Mouse (Mus musculus) E14TG2a.4 (cell line): ENCODE measurements around the gene Zpbp2.

Experiments used
- H3K27me3 ChIP-seq: 2 replicates; pipeline ENCODE4 v1.6.1; 2014; ENCODE audit warnings: low read length, control low read depth; ENCODE audit not compliant: insufficient read depth
- H3K36me3 ChIP-seq: 2 replicates; pipeline ENCODE4 v1.6.1; 2014; ENCODE audit warnings: low read length, control low read depth; ENCODE audit not compliant: insufficient read depth
- H3K4me1 ChIP-seq: replicated peaks from 2 replicates; pipeline ENCODE4 v1.6.1; 2014; ENCODE audit warnings: low read depth, low read length, control low read depth
- H3K4me3 ChIP-seq: replicated peaks from 2 replicates; pipeline ENCODE4 v1.5.1; 2014; ENCODE audit warnings: mild to moderate bottlenecking, low read length
- H3K9me3 ChIP-seq: 2 replicates; pipeline ENCODE4 v1.6.1; 2014; ENCODE audit warnings: low read length, control low read depth
- CTCF ChIP-seq: conservative IDR thresholded peaks from 2 replicates; pipeline ENCODE4 v1.5.1; 2014; ENCODE audit warnings: low read length
- NANOG ChIP-seq: IDR thresholded peaks from 2 replicates; pipeline ENCODE4 v1.6.1; 2014; ENCODE audit warnings: borderline replicate concordance, low read length, mixed read lengths
- POU5F1 ChIP-seq: IDR thresholded peaks from 2 replicates; pipeline ENCODE4 v1.6.1; 2014; ENCODE audit warnings: low read length, borderline replicate concordance

Zpbp2 gene

GRCm38 (mm10) chr11:98526824-98527461 is 24.0 kb upstream of the Zpbp2 start:
- peaks cover 8% of the 10 kb centered on the region for H3K27me3 ChIP-seq
- no peak overlapping the region for H3K4me3 ChIP-seq
- peaks cover 8% of the 10 kb centered on the region for H3K4me1 ChIP-seq
- TF ChIP-seq POU5F1 (no peak), NANOG (no peak), CTCF (no peak)
- H3K36me3 ChIP-seq, result no peaks in the 10 kb centered on the region
- H3K9me3 ChIP-seq, result no peaks in the 10 kb centered on the region

- Histone ChIP-seq H3K9me3 (peaks cover 10% of the 10 kb centered on the region), H3K27me3 (peaks cover 14% of the 10 kb centered on the region), H3K4me1 (no peaks in the 10 kb centered on the region), H3K4me3 (no peak overlapping the region), H3K36me3 (no peaks in the 10 kb centered on the region)
- TF ChIP-seq CTCF, result no peak
- no peak for TF ChIP-seq POU5F1
- no peak for TF ChIP-seq NANOG
Measured at GRCm38 (mm10) chr11:98537480-98538034, 13.3 kb upstream of the Zpbp2 start.

- TF ChIP-seq POU5F1 (no peak), NANOG (no peak), CTCF (peak; percentile 85)
- H3K4me3 ChIP-seq, result no peak overlapping the region
- peaks cover 34% of the 10 kb centered on the region for H3K27me3 ChIP-seq
- peaks cover 10% of the 10 kb centered on the region for H3K9me3 ChIP-seq
- H3K36me3 ChIP-seq, result no peaks in the 10 kb centered on the region
- H3K4me1 ChIP-seq, result no peaks in the 10 kb centered on the region
Measured at GRCm38 (mm10) chr11:98540319-98540718, 10.6 kb upstream of the Zpbp2 start.

- H3K4me3 ChIP-seq, result no peak overlapping the region
- TF ChIP-seq POU5F1, result no peak
- no peak for TF ChIP-seq CTCF
- no peak for TF ChIP-seq NANOG
- H3K9me3 ChIP-seq, result peaks cover 10% of the 10 kb centered on the region
- H3K36me3 ChIP-seq, result no peaks in the 10 kb centered on the region
- H3K4me1 ChIP-seq, result no peaks in the 10 kb centered on the region; the same call in 1 of the 2 replicates
- H3K27me3 ChIP-seq, result peaks cover 56% of the 10 kb centered on the region
Measured at GRCm38 (mm10) chr11:98542553-98542952, 8.3 kb upstream of the Zpbp2 start.

GRCm38 (mm10) chr11:98543414-98543813 is 7.5 kb upstream of the Zpbp2 start:
- peaks cover 65% of the 10 kb centered on the region for H3K27me3 ChIP-seq
- TF ChIP-seq NANOG, result no peak
- TF ChIP-seq POU5F1, result no peak
- no peak for TF ChIP-seq CTCF
- no peak overlapping the region for H3K4me3 ChIP-seq
- H3K4me1 ChIP-seq, result no peaks in the 10 kb centered on the region; the same call in 1 of the 2 replicates
- H3K36me3 ChIP-seq, result no peaks in the 10 kb centered on the region
- H3K9me3 ChIP-seq, result peaks cover 10% of the 10 kb centered on the region

- TF ChIP-seq NANOG, result no peak
- TF ChIP-seq CTCF, result no peak
- TF ChIP-seq POU5F1, result no peak
- H3K27me3 ChIP-seq, result peaks cover 80% of the 10 kb centered on the region
- peaks cover under 1% of the 10 kb centered on the region; the same call in 1 of the 2 replicates for H3K4me1 ChIP-seq
- H3K36me3 ChIP-seq, result no peaks in the 10 kb centered on the region
- H3K4me3 ChIP-seq, result peak overlapping the region; percentile 76
- peaks cover 6% of the 10 kb centered on the region for H3K9me3 ChIP-seq
Measured at GRCm38 (mm10) chr11:98544890-98545677, 5.8 kb upstream of the Zpbp2 start.

GRCm38 (mm10) chr11:98545711-98546231 is 5.1 kb upstream of the Zpbp2 start, which contains the start of gene Ikzf3:
Gene Ikzf3, minus strand, starts transcription at chr11:98546031.
- Histone ChIP-seq H3K9me3 (peaks cover 3% of the 10 kb centered on the region; the same call in 1 of the 2 replicates), H3K36me3 (no peaks in the 10 kb centered on the region), H3K27me3 (peaks cover 87% of the 10 kb centered on the region), H3K4me3 (peak within 1 kb of the TSS; percentile 76), H3K4me1 (peaks cover 7% of the 10 kb centered on the region)
- TF ChIP-seq CTCF (no peak), NANOG (no peak), POU5F1 (no peak)
